Mouse (Mus musculus): ENCODE results near the gene Pebp1. TPM values are rescaled to one million over a fixed set of nuclear protein-coding genes. Genes with fewer than 3 reads are reported as not detected.

Gene Pebp1
- polyA plus RNA-seq, 1 experiment from 2014 or later = 731 TPM

DNA sequence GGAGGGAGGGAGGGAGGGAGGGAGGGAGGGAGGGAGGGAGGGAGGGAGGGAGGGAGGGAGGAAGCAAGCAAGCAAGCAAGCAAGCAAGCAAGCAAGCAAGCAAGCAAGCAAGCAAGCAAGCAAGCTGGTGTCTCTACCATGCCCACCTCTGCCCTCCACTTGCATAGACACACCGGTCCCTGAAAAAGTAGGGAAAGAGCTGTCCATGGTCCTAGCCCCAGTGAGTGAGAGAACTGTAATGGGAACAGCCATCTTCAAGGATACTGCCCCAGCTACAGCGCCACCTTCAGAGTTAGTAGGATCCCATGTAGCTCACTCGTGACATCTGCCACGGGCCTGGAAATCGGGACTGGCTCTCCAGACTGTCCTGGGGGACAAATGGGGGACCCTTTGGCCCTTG, 22.7 kb downstream of the Pebp1 start:
- WGBS = 42% methylated on average over 5 of the region's 5 CpGs
- Histone ChIP-seq H3K9ac (no peak overlapping the region), H3K9me3 (replicated peaks) (no peaks in the 10 kb centered on the region), H3K4me2 (replicated peaks) (no peak overlapping the region), H3K36me3 (peaks cover 24% of the 10 kb centered on the region), H3K4me1 (no peaks in the 10 kb centered on the region), H3K27me3 (no peaks in the 10 kb centered on the region), H3K27ac (replicated peaks) (no peak overlapping the region), H3K4me3 (replicated peaks) (no peak overlapping the region)
- no peak for ATAC-seq (ENCODE audit: insufficient number of reproducible peaks, low FRiP score, low TSS enrichment, low read depth)

GRCm38 (mm10) chr5:117263566-117263965, 23.9 kb downstream of the Pebp1 start:
- no peak for ATAC-seq (ENCODE audit: insufficient number of reproducible peaks, low FRiP score, low TSS enrichment, low read depth)
- H3K9me3 ChIP-seq (replicated peaks) = no peaks in the 10 kb centered on the region
- WGBS = 85% methylated on average over 21 of the region's 21 CpGs
- H3K4me1 ChIP-seq = no peaks in the 10 kb centered on the region
- H3K4me3 ChIP-seq (replicated peaks) = no peak overlapping the region
- no peak overlapping the region for H3K4me2 ChIP-seq (replicated peaks)
- H3K27ac ChIP-seq (replicated peaks) = no peak overlapping the region
- no peak overlapping the region for H3K9ac ChIP-seq
- peaks cover 24% of the 10 kb centered on the region for H3K36me3 ChIP-seq
- H3K27me3 ChIP-seq = no peaks in the 10 kb centered on the region

GRCm38 (mm10) chr5:117258276-117258675, 29.1 kb downstream of the Pebp1 start:
- no peak for ATAC-seq (ENCODE audit: insufficient number of reproducible peaks, low FRiP score, low TSS enrichment, low read depth)
- Histone ChIP-seq H3K27me3 (no peaks in the 10 kb centered on the region), H3K4me1 (no peaks in the 10 kb centered on the region), H3K9me3 (replicated peaks) (no peaks in the 10 kb centered on the region), H3K4me2 (replicated peaks) (no peak overlapping the region), H3K36me3 (peaks cover 31% of the 10 kb centered on the region), H3K4me3 (replicated peaks) (no peak overlapping the region), H3K9ac (no peak overlapping the region), H3K27ac (replicated peaks) (no peak overlapping the region)
- 93% methylated on average over 15 of the region's 15 CpGs for WGBS

DNA sequence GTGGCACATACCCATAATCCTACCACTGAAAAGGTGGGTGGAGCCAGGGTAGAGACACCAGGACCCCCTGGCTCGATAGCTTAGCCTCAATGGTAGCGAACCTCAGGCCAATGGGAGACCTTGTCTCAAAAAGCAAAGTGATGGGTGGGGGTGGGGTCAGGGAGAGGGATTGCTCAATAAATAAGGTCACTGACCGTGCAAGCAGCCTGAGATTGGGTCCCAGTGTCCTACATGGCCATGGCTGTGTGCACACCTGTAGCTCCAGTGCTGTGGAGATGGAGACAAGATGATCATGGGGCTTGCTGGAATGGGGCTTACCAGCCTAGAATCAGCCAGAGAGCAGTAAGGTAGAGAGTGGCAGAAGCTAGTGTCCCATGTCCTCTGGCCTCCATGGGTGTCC, 35.7 kb downstream of the Pebp1 start:
- peaks cover 20% of the 10 kb centered on the region for H3K36me3 ChIP-seq
- H3K4me1 ChIP-seq = no peaks in the 10 kb centered on the region
- no peaks in the 10 kb centered on the region for H3K9me3 ChIP-seq (replicated peaks)
- no peak overlapping the region for H3K4me3 ChIP-seq (replicated peaks)
- no peak overlapping the region for H3K9ac ChIP-seq
- ATAC-seq (ENCODE audit: insufficient number of reproducible peaks, low FRiP score, low TSS enrichment, low read depth) = no peak
- no peak overlapping the region for H3K4me2 ChIP-seq (replicated peaks)
- no peak overlapping the region for H3K27ac ChIP-seq (replicated peaks)
- no peaks in the 10 kb centered on the region for H3K27me3 ChIP-seq
- WGBS = 90% methylated on average over 3 of the region's 3 CpGs

DNA sequence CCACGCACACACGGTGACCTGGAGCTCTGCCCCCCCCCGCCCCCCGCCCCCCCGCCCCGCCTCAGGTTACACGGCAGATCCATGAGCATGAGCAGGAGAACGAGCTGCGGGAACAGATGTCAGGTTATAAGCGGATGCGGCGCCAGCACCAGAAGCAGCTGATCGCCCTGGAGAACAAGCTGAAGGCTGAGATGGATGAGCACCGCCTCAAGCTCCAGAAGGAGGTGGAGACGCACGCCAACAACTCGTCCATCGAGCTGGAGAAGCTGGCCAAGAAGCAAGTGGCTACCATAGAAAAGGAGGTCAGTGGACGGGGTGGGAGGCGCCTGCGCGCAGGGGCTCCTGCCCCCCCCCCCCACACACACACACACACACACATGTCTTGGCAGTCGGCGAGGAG, 36.6 kb downstream of the Pebp1 start:
- Histone ChIP-seq H3K4me1 (no peaks in the 10 kb centered on the region), H3K27ac (replicated peaks) (no peak overlapping the region), H3K9ac (no peak overlapping the region), H3K4me3 (replicated peaks) (no peak overlapping the region), H3K36me3 (peaks cover 10% of the 10 kb centered on the region), H3K9me3 (replicated peaks) (no peaks in the 10 kb centered on the region), H3K27me3 (no peaks in the 10 kb centered on the region), H3K4me2 (replicated peaks) (no peak overlapping the region)
- 57% methylated on average over 24 of the region's 24 CpGs for WGBS
- no peak for ATAC-seq (ENCODE audit: insufficient number of reproducible peaks, low FRiP score, low TSS enrichment, low read depth)

DNA sequence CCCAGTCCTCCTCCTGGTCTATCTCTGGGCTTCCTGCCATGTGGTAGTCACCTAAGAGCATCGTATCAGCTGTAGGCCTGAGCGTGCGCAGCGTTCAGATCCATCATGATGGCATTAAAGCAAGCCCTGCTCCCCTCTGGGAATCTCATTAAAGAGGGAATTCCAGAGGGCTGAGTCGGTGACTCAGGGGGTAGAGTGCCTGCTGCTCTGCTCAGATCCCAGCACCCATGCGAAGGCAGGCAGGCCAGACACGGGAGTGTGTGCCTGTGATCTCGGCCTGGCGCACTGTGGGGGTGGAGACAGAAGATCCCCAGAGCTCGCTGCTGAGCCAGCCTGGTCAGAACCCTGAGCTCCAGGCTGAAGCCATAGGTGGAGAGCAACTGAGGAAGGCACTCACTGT, 39.1 kb downstream of the Pebp1 start:
- Histone ChIP-seq H3K4me2 (replicated peaks) (no peak overlapping the region), H3K27me3 (no peaks in the 10 kb centered on the region), H3K36me3 (peaks cover 5% of the 10 kb centered on the region; the same call in 1 of the 2 replicates), H3K4me3 (replicated peaks) (no peak overlapping the region), H3K4me1 (peaks cover under 1% of the 10 kb centered on the region; the same call in 1 of the 2 replicates), H3K9me3 (replicated peaks) (no peaks in the 10 kb centered on the region), H3K27ac (replicated peaks) (no peak overlapping the region), H3K9ac (no peak overlapping the region)
- ATAC-seq (ENCODE audit: insufficient number of reproducible peaks, low FRiP score, low TSS enrichment, low read depth) = no peak
- WGBS = 23% methylated on average over 10 of the region's 10 CpGs

GRCm38 (mm10) chr5:117245170-117245569, 42.3 kb downstream of the Pebp1 start:
- H3K9me3 ChIP-seq (replicated peaks) = no peaks in the 10 kb centered on the region
- H3K27me3 ChIP-seq = no peaks in the 10 kb centered on the region
- no peak for ATAC-seq (ENCODE audit: insufficient number of reproducible peaks, low FRiP score, low TSS enrichment, low read depth)
- no peak overlapping the region for H3K4me3 ChIP-seq (replicated peaks)
- H3K36me3 ChIP-seq = no peaks in the 10 kb centered on the region
- H3K9ac ChIP-seq = no peak overlapping the region
- 73% methylated on average over 8 of the region's 8 CpGs for WGBS
- H3K4me2 ChIP-seq (replicated peaks) = no peak overlapping the region
- no peak overlapping the region for H3K27ac ChIP-seq (replicated peaks)
- H3K4me1 ChIP-seq = peaks cover 15% of the 10 kb centered on the region

GRCm38 (mm10) chr5:117242671-117243478, 44.5 kb downstream of the Pebp1 start:
- H3K9ac ChIP-seq = no peak overlapping the region
- ATAC-seq (ENCODE audit: insufficient number of reproducible peaks, low FRiP score, low TSS enrichment, low read depth) = no peak
- H3K27me3 ChIP-seq = no peaks in the 10 kb centered on the region
- H3K36me3 ChIP-seq = no peaks in the 10 kb centered on the region
- H3K9me3 ChIP-seq (replicated peaks) = no peaks in the 10 kb centered on the region
- no peak overlapping the region for H3K27ac ChIP-seq (replicated peaks)
- peaks cover 19% of the 10 kb centered on the region for H3K4me1 ChIP-seq
- 30% methylated on average over 22 of the region's 22 CpGs for WGBS
- H3K4me3 ChIP-seq (replicated peaks) = peak overlapping the region; percentile 29
- H3K4me2 ChIP-seq (replicated peaks) = peak overlapping the region; percentile 45

DNA sequence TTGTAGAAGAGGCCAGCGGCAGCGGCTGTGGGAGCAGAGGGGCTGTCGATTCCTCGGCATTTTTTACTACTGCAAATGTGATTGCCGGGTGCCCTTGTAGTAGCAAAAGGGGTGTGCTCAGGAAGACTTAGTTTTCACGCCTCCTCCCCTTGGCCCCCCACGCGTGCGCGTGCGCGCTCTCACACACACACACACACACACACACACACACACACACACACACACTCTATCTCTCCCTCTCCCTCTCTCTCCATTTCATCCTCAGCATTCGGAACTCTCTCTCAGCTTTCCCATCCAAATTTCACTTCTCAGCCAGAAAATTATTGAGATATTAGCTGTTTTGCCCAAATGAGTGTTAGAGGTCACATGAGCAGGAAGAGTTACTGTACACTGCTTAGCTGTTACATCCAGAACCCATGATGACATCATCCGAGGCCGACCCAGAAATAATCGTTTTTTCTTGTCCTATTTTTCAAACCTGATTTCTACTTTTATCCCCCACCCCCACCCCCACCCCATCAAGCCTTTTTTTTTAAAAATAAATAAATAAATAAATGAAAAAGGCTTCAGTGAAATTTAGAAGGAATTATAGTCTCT, 45.4 kb downstream of the Pebp1 start:
- H3K4me3 ChIP-seq (replicated peaks) = no peak overlapping the region
- no peak overlapping the region for H3K4me2 ChIP-seq (replicated peaks)
- ATAC-seq (ENCODE audit: insufficient number of reproducible peaks, low FRiP score, low TSS enrichment, low read depth) = no peak
- no peak overlapping the region for H3K9ac ChIP-seq
- H3K27me3 ChIP-seq = no peaks in the 10 kb centered on the region
- H3K4me1 ChIP-seq = peaks cover 19% of the 10 kb centered on the region
- H3K9me3 ChIP-seq (replicated peaks) = no peaks in the 10 kb centered on the region
- 71% methylated on average over 16 of the region's 16 CpGs for WGBS
- H3K27ac ChIP-seq (replicated peaks) = no peak overlapping the region
- H3K36me3 ChIP-seq = no peaks in the 10 kb centered on the region

DNA sequence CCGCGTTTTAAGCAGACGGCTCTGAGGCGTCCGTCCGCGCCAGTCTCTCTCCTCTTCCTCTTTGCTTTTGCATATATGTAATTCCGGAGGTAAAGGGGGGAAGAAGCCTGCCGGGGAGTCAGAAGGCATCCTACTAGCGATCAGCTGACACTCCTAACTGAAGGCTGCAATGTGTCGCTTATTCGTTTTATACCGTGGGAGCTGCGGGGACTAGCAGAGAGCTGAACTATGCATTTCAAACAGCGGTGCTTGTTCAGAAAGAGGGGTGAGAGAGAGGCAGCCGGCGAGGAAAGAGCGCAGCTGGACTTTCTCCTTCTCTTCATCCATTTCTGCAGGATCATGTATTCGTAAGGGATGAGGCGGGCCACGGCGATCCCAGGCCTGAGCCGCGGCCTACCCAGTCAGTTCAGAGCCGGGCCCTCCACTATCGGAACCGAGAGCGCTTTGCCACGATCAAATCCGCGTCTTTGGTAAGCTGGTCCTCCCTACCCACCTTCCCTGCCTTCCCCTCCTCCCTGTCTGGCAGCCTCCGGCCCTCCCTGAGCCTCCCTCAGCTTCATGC, 46.6 kb downstream of the Pebp1 start:
- Histone ChIP-seq H3K4me1 (peaks cover 19% of the 10 kb centered on the region), H3K4me2 (replicated peaks) (peak overlapping the region; percentile 67), H3K4me3 (replicated peaks) (peak overlapping the region; percentile 48), H3K36me3 (no peaks in the 10 kb centered on the region), H3K27me3 (no peaks in the 10 kb centered on the region), H3K9me3 (replicated peaks) (no peaks in the 10 kb centered on the region), H3K27ac (replicated peaks) (peak overlapping the region; percentile 55), H3K9ac (peak overlapping the region; percentile 26; the same call in 1 of the 2 replicates)
- no peak for ATAC-seq (ENCODE audit: insufficient number of reproducible peaks, low FRiP score, low TSS enrichment, low read depth)
- 4% methylated on average over 32 of the region's 32 CpGs for WGBS

DNA sequence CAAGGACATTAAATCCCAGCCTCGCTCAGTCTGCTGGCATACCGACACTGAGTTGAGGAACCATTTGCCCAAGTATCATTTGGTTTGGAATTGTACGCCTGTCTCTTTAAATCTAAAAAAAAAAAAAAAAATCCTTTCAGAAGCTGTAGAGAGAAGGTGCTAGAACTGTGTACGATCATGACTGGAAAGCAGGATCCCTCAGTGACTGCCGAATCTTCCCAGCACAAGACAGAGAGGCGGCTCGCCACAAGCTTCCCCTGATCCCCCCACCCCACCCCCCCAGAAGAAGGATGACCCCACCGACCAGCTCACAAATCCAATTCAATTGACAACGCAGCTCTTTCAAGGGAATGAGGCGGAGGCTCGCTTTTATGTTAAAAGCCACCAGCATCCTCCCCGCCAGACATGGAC, 47.1 kb downstream of the Pebp1 start:
- ATAC-seq (ENCODE audit: insufficient number of reproducible peaks, low FRiP score, low TSS enrichment, low read depth) = no peak
- WGBS = 9% methylated on average over 12 of the region's 12 CpGs
- peaks cover 19% of the 10 kb centered on the region for H3K4me1 ChIP-seq
- H3K36me3 ChIP-seq = no peaks in the 10 kb centered on the region
- no peaks in the 10 kb centered on the region for H3K27me3 ChIP-seq
- 0 out of 2 replicates have a peak overlapping the region, but pooled peaks have one; percentile 26 for H3K9ac ChIP-seq
- H3K27ac ChIP-seq (replicated peaks) = peak overlapping the region; percentile 55
- peak overlapping the region; percentile 67 for H3K4me2 ChIP-seq (replicated peaks)
- H3K9me3 ChIP-seq (replicated peaks) = no peaks in the 10 kb centered on the region
- H3K4me3 ChIP-seq (replicated peaks) = peak overlapping the region; percentile 48

All from embryonic facial prominence, embryonic 15.5 days (tissue).